Mouse (Mus musculus) hematopoietic stem cell, adult 5-6 weeks (primary cell): ENCODE measurements around the gene Gpx1. TPM values are rescaled to one million over a fixed set of nuclear protein-coding genes. Genes with fewer than 3 reads are reported as not detected.
A peak's percentile ranks its signal among the peaks of the same experiment; 100 is the strongest.

ENCODE experiments used
- ATAC-seq, 2 experiments: fragments of 125-278 bp in 1 of 2; replicated peaks in 1 of 2; 2 replicates each; pipeline ENCODE4 v1.8.0; 2016 to 2017; ENCODE audit warnings: inconsistent platforms in 2 of 2, mild to moderate bottlenecking in 2 of 2, moderate number of reproducible peaks in 2 of 2, low read depth in 1 of 2, moderate TSS enrichment in 1 of 2; ENCODE audit not compliant: low FRiP score in 2 of 2, poor library complexity in 2 of 2, severe bottlenecking in 2 of 2, insufficient read depth in 1 of 2, low TSS enrichment in 1 of 2
- total RNA-seq: library from RNA; stranded (forward); fragments of 172-1452, 232-1000 nt; gene quantifications from 2 replicates; pipeline ENCODE4 v1.2.3, GENCODE M21; 2017

Gpx1 gene
- total RNA-seq, 1 experiment from 2014 or later, result 711 TPM

- no peak for ATAC-seq
Measured at GRCm38 (mm10) chr9:108325811-108326210, 12.9 kb upstream of the Gpx1 start.

DNA sequence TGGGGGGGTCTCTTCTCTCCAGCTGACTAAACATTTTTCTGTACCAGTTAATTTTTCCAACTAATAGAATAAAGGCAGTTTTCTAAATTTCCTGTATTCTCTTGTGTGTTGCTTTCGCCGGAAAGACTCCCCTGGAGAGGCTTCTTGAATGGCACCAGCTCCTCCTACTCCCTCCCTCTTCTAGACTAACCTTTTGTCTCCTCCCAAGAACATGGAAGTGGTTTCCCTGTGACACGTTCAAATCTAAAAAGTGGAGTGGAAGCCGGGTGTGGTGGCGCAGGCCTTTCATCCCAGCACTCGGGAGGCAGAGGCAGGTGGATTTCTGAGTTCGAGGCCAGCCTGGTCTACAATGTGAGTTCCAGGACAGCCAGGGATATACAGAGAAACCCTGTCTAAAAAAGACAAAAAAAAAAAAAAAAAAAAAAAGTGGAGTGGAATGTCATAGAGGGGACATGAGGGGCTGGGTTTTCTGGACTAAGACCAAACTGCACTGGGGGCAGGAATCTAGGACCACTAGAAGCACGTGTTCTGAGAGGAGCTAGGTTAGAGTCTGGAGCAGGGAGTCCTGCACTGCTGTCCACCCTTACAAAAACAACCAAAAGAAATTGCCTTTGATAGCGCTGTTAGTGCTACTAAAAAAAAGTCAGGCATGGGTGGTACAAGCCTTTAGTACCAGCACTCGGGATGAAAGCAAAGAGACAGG lies 704 bp upstream of the Gpx1 start:
- ATAC-seq, result no peak

GRCm38 (mm10) chr9:108338551-108338885 lies 185 bp upstream of the Gpx1 start:
- ATAC-seq, result no peak

DNA sequence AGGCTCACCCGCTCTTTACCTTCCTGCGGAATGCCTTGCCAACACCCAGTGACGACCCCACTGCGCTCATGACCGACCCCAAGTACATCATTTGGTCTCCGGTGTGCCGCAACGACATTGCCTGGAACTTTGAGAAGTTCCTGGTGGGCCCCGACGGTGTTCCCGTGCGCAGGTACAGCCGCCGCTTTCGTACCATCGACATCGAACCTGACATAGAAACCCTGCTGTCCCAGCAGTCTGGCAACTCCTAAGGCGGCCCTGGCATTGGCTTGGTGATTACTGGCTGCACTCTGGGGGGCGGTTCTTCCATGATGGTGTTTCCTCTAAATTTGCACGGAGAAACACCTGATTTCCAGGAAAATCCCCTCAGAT lies 1.2 kb downstream of the Gpx1 start:
- no peak for ATAC-seq

DNA sequence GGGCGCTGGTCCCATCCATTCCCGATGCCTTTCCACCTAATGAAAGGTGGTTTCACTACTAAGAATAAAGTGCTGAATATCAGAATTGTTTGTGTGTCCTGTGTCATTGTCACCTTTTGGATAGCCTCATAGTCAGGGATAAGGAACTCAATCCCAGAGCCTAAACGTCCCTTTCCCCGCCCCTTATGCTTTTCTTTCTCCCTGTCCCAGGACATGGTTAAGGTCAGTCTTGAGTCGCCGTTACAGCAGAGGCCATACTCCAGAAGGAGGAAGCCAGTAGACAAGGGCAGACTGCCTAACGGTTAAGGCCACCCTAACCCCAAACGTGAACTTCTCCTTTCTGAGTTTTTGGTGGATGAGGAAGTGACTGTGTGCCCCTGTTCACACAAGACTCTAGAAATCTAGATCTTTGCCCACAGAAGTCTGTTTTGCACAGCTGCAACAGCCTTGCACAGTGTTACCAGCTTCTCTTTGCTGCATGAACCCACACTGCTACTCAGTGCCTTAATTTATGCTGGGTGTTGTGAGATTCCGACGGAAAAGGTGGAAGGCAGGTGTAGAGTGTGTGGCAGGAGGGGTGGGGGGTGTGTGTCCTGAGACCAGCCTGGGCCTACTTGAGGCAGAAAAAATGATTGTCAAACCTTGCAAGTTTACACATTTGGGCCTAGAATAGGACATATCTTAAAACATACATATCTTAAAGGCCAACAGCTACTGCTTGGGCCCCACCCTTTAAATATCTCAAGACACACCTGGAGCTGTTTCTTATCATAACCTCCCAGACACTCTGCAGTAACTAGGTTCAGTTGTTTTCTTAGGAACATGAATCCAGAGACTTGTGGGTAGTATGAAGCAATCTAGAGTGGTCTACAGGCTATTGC lies 1.8 kb downstream of the Gpx1 start:
- ATAC-seq, result peak; percentile 57 to 68

GRCm38 (mm10) chr9:108341139-108341475 lies 2.4 kb downstream of the Gpx1 start:
- no peak for ATAC-seq

- ATAC-seq, result no peak
Measured at GRCm38 (mm10) chr9:108341801-108342200, 3.1 kb downstream of the Gpx1 start.

DNA sequence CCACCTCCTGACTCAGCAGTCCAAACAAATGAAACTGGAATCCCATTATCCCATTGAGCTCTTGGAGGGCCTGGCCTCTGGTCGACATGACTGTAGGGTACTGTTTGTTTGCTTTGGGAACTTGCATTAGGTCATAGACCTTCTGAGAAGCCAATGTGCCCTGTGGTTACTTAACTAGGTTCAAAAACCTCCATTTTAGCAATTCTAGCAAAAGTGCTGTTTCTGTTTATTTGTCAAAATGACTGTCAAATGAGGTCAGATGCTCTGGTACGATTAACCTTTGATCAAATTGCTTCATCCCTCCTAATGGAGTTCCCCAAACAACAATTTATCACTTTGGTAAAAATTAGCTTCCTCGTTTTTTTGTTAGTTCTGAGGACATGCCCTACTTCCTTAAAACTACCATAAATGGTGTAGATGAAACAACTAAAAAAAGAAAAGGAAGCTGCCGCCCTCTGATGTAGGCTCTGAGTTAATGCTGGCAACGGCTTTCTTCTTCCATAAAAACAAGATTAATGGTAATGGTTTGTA lies 3.7 kb downstream of the Gpx1 start:
- ATAC-seq, result peak in 1 of 2 experiments; percentile 11; a peak in 1 of 4 replicates

DNA sequence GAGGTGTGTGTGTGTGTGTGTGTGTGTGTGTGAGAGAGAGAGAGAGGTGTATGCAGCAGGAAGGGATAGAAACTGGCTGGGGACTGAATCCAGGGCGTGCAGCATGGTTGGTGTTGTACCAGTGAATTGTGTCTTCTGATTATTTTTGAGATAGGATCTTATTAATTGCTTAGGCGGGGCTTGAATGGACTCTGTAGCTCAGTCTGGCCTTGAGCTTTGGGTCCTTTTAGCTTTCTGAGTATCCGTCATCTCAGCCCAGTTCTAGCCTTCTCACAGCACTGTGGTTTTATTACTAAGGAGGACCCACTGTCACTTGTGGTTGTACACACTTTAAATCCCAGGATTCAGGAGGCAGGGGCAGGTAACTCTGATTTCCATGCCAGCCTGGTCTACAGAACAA lies 4.6 kb downstream of the Gpx1 start:
- ATAC-seq, result no peak

DNA sequence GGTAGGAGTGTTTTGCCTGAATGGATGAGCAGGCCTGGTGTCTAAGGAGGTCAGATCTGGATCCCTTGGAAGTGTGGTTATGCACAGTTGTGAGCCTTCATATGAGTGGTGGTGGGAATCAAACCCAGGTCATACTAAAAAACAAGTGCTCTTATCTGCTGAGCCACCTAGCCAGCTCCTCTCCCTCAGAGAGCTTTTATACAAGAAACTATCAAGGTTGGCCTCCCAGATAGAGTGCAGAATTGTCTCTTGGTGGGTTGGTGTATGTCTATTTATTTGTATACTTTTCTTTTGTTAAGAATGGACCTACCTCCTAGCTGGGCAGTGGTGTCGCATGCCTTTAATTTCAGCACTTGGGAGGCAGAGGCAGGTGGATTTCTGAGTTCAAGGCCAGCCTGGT lies 5.1 kb downstream of the Gpx1 start:
- ATAC-seq, result no peak

DNA sequence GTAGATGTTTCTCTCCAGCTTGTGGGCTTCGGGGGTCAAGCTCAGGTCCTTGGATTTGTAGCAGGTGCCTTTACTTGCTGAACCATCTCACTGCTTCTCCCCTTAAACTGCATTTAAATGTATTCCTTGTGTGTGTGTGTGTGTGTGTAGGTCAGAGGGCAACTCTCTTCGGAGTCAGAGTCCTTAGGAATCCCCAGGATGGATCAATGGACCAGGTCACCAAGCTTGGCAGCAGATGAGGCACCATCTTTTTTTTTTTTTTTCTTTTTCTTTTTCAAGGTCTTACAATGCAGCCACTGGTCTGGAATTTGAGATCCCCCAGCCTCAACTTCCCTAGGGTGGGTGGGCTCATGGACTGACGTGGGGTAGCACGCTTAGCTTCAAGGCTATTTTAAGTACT lies 5.8 kb downstream of the Gpx1 start:
- ATAC-seq, result no peak

GRCm38 (mm10) chr9:108347024-108347423 lies 8.3 kb downstream of the Gpx1 start:
- no peak for ATAC-seq

- ATAC-seq, result peak; percentile 83 to 87
Measured at GRCm38 (mm10) chr9:108347540-108348289, 9.0 kb downstream of the Gpx1 start, which contains the start of gene Usp4. Usp4 (plus strand) TSS chr9:108347853.

GRCm38 (mm10) chr9:108348290-108348680 lies 9.6 kb downstream of the Gpx1 start:
- 0 out of 4 replicates have a peak, but pooled peaks of 1 of the 2 experiments have one; percentile 9 for ATAC-seq

- no peak for ATAC-seq
Measured at GRCm38 (mm10) chr9:108349727-108350126, 11.0 kb downstream of the Gpx1 start.

- no peak for ATAC-seq
Measured at GRCm38 (mm10) chr9:108378234-108378633, 39.5 kb downstream of the Gpx1 start.

DNA sequence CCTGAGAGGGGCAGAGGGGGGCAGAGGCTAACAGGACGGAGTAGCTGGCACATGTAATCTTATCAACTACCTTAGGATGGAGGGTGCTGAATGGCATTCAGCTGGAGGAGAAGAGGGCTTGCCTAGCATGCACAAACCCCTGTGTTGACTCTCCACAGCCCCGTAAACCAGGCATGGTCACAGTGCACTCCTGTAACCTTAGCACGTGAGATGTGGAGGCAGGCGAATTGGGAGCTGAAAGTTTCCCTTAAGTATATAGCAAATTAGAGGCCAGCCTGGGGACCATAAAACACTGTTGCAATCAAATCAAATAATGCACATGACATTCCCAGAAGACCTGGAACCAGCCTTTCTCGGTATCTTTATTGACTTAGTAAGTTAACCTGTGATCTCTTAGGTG lies 40.0 kb downstream of the Gpx1 start:
- no peak for ATAC-seq

GRCm38 (mm10) chr9:108379294-108379693 lies 40.6 kb downstream of the Gpx1 start:
- no peak for ATAC-seq
